Mouse (Mus musculus) c-Kit-positive CD71-positive TER-119-positive erythroid progenitor cells, embryonic 14.5 days (primary cell): ENCODE results near the gene B3gnt4.

Experiments
- DNase-seq: peaks from one replicate; pipeline ENCODE4 v3.0.0-alpha.2; 2013; ENCODE audit warnings: low spot score

Gene B3gnt4

DNA sequence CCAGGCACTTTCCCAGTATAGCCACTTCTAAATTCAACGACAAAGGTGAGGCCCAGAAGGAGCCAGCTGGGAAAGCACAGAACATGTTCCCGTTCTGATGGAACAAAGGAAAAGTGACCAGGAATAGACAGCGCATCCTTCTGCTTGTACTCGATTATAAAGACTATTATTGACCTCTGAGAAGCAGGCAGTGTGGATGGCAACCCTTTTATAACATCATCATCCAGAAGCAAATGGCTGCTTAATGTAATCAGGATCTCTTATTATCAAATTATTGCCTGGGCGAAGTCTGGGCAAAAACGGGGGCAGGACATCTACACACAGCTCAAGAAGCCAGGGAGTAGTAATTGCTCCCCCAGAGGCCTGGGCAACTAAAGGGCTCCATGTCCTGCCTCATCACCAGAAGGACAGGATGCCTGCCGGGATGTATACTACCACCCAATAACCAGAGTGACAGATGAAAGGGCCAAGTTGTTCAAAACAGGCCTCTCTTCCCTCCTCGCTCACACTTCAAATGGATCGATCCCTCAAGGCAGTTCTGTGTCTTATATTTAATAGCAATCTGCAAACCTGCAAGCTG is 15.7 kb downstream of the B3gnt4 start:
- DNase-seq: no peak

DNA sequence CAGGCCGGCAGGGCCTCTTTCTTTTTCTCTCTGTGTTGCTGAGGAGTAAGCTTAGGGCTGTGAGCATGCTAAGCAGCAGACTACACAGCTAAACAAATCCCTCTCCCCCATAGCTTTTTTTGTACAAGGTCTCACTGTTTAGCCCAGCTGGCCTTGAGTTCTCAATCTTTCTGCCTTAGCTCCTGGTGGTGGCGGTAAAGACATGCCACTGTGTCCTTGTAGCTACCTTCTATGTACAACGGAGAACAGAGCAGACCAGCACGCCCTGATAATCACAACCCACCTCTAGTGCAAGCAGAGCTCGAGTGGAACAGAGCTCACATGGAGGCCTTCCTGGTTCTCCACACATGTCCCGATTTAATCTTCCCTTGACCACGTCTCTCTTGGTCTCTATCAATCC is 18.4 kb downstream of the B3gnt4 start:
- DNase-seq: no peak

DNA sequence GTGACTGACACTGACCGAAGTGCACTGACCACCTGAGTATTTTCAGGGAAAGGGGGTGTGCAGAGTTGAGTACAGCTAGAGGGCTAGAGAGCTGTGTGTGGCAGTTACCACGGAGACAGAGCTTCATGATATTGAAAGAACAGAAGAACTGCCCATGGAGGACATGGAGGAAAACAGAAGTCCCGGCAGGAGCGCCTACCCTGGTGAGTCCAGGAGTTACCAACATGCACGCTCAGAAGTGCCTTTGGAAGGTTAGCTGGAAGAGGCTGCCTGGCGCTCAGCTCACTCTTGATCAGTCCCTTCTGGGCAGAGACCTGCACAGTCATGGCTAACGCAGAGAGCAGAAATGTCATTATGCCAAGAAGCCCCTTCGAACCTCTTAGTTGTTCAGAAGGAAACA is 19.8 kb downstream of the B3gnt4 start:
- DNase-seq: no peak

- DNase-seq: no peak
These were observed 23.5 kb downstream of the B3gnt4 start for GRCm38 (mm10) chr5:123533801-123534200.

GRCm38 (mm10) chr5:123555693-123556092 is 45.4 kb downstream of the B3gnt4 start:
- peak; percentile 21 for DNase-seq

- no peak for DNase-seq
These were observed 46.2 kb downstream of the B3gnt4 start for GRCm38 (mm10) chr5:123556451-123556850.

DNA sequence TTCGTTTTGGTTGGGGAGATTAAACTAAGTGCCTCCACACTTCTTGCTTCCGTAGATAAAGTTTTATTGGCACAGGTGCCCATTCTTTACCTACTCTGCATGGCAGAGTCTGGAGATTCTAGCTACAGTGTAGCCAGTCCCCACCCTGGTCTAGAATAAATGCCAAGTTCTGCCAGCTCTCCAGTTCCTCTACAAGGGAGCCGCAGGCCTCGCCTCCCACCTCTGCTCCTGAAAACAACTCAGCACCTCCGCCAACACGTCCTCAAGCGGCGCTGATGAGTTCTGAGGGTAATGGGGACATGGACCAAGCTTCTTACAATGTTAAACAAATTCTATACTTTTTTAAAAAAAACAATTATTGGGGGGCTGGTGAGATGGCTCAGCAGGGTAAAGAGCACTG is 49.3 kb downstream of the B3gnt4 start:
- DNase-seq: no peak

DNA sequence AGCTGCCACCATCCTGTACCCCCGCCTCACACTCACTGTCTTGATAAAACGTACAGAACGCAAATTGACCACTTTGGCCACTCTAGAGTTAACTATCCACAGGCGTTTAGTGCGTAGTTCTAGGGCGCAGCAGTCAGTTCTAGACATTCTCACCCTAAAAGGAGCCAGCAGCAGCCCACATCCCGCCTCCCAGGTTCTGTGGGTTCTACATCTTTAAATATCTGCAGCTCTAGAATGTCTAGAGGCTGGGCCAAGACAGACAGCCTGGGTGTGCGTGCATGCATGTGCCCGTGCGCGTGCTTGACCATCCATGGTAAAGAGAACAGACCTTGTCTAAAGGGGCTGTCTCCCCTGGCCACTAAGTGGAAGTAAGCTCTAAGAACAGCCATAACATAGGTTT is 50.9 kb downstream of the B3gnt4 start:
- no peak for DNase-seq
